Mouse (Mus musculus) Patski (cell line): ENCODE data around the gene Grk6. TPM values are rescaled to one million over a fixed set of nuclear protein-coding genes. Genes with fewer than 3 reads are reported as not detected.

Experiments used
- ATAC-seq: fragments of 100-300 bp; one replicate; pipeline ENCODE4 v1.8.0; 2021
- CTCF ChIA-PET: fragments of 350-600 bp; sonication (Branson Sonifier 250); formaldehyde crosslinking; loops from one replicate; lab custom pipeline; 2022; ENCODE audit warnings: inconsistent platforms; lab: Charles Lee
- POLR2A ChIA-PET: fragments of 350-600 bp; sonication (Branson Sonifier 250); formaldehyde crosslinking; loops from one replicate; lab custom pipeline; 2022; ENCODE audit warnings: antibody characterized with exemption, inconsistent platforms; lab: Charles Lee
- DNase-seq: peaks from one replicate; pipeline ENCODE4 v3.0.0-alpha.2; 2011; ENCODE audit warnings: low read depth, low spot score
- H3K27me3 ChIP-seq: fragments of 371-371 bp; one replicate; pipeline ENCODE4 v1.5.1; 2021
- CTCF ChIP-seq: fragments of 100-300 bp; IDR thresholded peaks from one replicate; pipeline ENCODE4 v1.5.1; 2021
- in situ Hi-C: fragments of 300-500 bp; cut with MboI; formaldehyde crosslinking; loops from 3 replicates; pipeline ENCODE4 v1.11.1; 2018; ENCODE audit warnings: low pct_unique_long_range_greater_than_20kb, mixed read lengths
- polyA plus RNA-seq: library from polyadenylated mRNA; unstranded; gene quantifications from one replicate; pipeline ENCODE4 v1.2.3, GENCODE M21; 2021

The Grk6 gene
- polyA plus RNA-seq, 1 experiment from 2014 or later: 54.6 TPM

GRCm38 (mm10) chr13:55508531-55508930, 63.7 kb downstream of the Grk6 start:
- POLR2A ChIA-PET: interaction anchor here (0.9 to 1.1 kb wide), 2 partner anchors 9 to 20 kb away, joined by 4 to 5 read pairs; no protein-coding TSS in a partner anchor
- TF ChIP-seq CTCF: no peak
- in situ Hi-C loops: no loop called here
- no peak for DNase-seq
- CTCF ChIA-PET: interaction anchor here (1.3 kb wide), 1 partner anchor 103 kb away, joined by 3 read pairs; no protein-coding TSS in a partner anchor
- no peak for ATAC-seq
- H3K27me3 ChIP-seq: no peaks in the 10 kb centered on the region

- H3K27me3 ChIP-seq: no peaks in the 10 kb centered on the region
- DNase-seq (no peak), ATAC-seq (peak; percentile 26)
- ChIA-PET POLR2A (interaction anchor here (0.5 kb wide), 1 partner anchor 15 kb away, joined by 3 read pairs; no protein-coding TSS in a partner anchor), CTCF (no interaction called here)
- TF ChIP-seq CTCF: no peak
- in situ Hi-C loops: loop anchor here (5.0 kb wide), 1 partner anchor 33 kb away; no protein-coding TSS in a partner anchor
Measured at GRCm38 (mm10) chr13:55510332-55510667, 65.4 kb downstream of the Grk6 start.

Other genes starting within 250 kb of the Grk6 start
- gene Nsd1, start 235.3 kb upstream of the Grk6 start, polyA plus RNA-seq: 15.1 TPM
- gene Prelid1, start 124.6 kb upstream of the Grk6 start, polyA plus RNA-seq: 300 TPM
- 94.0 TPM for gene Rab24, start 123.1 kb upstream of the Grk6 start, polyA plus RNA-seq
- 14.8 TPM for gene Mxd3, start 115.2 kb upstream of the Grk6 start, polyA plus RNA-seq
- 145 TPM for gene Lman2, start 82.3 kb upstream of the Grk6 start, polyA plus RNA-seq
- 0.54 TPM for gene Rgs14, start 75.3 kb upstream of the Grk6 start, polyA plus RNA-seq
- not detected for gene Slc34a1, start 46.9 kb upstream of the Grk6 start, polyA plus RNA-seq
- not detected for gene Pfn3, start 29.8 kb upstream of the Grk6 start, polyA plus RNA-seq
- gene F12, start 18.3 kb upstream of the Grk6 start, polyA plus RNA-seq: not detected
- gene Prr7, start 19.2 kb downstream of the Grk6 start, polyA plus RNA-seq: 11.7 TPM
- gene Dbn1, start 43.0 kb downstream of the Grk6 start, polyA plus RNA-seq: 158 TPM
- gene Pdlim7, start 68.6 kb downstream of the Grk6 start, polyA plus RNA-seq: 129 TPM
- gene Dok3, start 84.2 kb downstream of the Grk6 start, polyA plus RNA-seq: 1.5 TPM
- 73.0 TPM for gene Ddx41, start 91.6 kb downstream of the Grk6 start, polyA plus RNA-seq
- gene Fam193b, start 126.0 kb downstream of the Grk6 start, polyA plus RNA-seq: 66.5 TPM
- 350 TPM for gene Tmed9, start 128.7 kb downstream of the Grk6 start, polyA plus RNA-seq
- 26.2 TPM for gene B4galt7, start 154.8 kb downstream of the Grk6 start, polyA plus RNA-seq
- 53.4 TPM for gene Caml, start 177.9 kb downstream of the Grk6 start, polyA plus RNA-seq
- 57.1 TPM for gene Ddx46, start 190.0 kb downstream of the Grk6 start, polyA plus RNA-seq
- 92.1 TPM for gene B230219D22Rik, start 248.1 kb downstream of the Grk6 start, polyA plus RNA-seq